Mouse (Mus musculus): Measurements from ENCODE around the gene Prrc2a. TPM values are rescaled to one million over a fixed set of nuclear protein-coding genes. Genes with fewer than 3 reads are reported as not detected.

The Prrc2a gene
- polyA plus RNA-seq, 1 experiment from 2014 or later: 131 TPM

GRCm38 (mm10) chr17:35194844-35195630, 30.3 kb upstream of the Prrc2a start:
- peaks cover 21% of the 10 kb centered on the region for H3K27me3 ChIP-seq (ENCODE audit: control insufficient read depth, insufficient read depth, low read length)
- peak overlapping the region; percentile 57 for H3K9ac ChIP-seq (replicated peaks; ENCODE audit: low read length)
- H3K4me3 ChIP-seq (ENCODE audit: low read depth, low read length): peak overlapping the region; percentile 37
- H3K4me1 ChIP-seq (ENCODE audit: control insufficient read depth, insufficient read depth, low read length): no peaks in the 10 kb centered on the region
- WGBS: 42% methylated on average over 19 of the region's 19 CpGs
- ATAC-seq (replicated peaks; ENCODE audit: insufficient number of reproducible peaks, low FRiP score, low TSS enrichment, low read depth) (no peak), DNase-seq (ENCODE audit: low spot score) (no peak)
- H3K27ac ChIP-seq (replicated peaks; ENCODE audit: low read depth, low read length): no peak overlapping the region
- no peaks in the 10 kb centered on the region for H3K9me3 ChIP-seq (replicated peaks; ENCODE audit: control insufficient read depth, low read length)
- peak overlapping the region; percentile 66 for H3K4me2 ChIP-seq (ENCODE audit: low read depth, low read length)
- H3K36me3 ChIP-seq (replicated peaks; ENCODE audit: control insufficient read depth, insufficient read depth, low read depth, low read length): no peaks in the 10 kb centered on the region

- Histone ChIP-seq H3K9me3 (replicated peaks; ENCODE audit: control insufficient read depth, low read length) (no peaks in the 10 kb centered on the region), H3K9ac (replicated peaks; ENCODE audit: low read length) (no peak within 1 kb of the TSS), H3K4me2 (ENCODE audit: low read depth, low read length) (0 out of 2 replicates have a peak within 1 kb of the TSS, but pooled peaks have one; percentile 10), H3K4me3 (ENCODE audit: low read depth, low read length) (no peak within 1 kb of the TSS), H3K36me3 (replicated peaks; ENCODE audit: control insufficient read depth, insufficient read depth, low read depth, low read length) (no peaks in the 10 kb centered on the region), H3K27me3 (ENCODE audit: control insufficient read depth, insufficient read depth, low read length) (peaks cover 21% of the 10 kb centered on the region), H3K4me1 (ENCODE audit: control insufficient read depth, insufficient read depth, low read length) (no peaks in the 10 kb centered on the region), H3K27ac (replicated peaks; ENCODE audit: low read depth, low read length) (no peak within 1 kb of the TSS)
- WGBS: 60% methylated on average over 28 of the region's 28 CpGs
- DNase-seq (ENCODE audit: low spot score): no peak
- no peak for ATAC-seq (replicated peaks; ENCODE audit: insufficient number of reproducible peaks, low FRiP score, low TSS enrichment, low read depth)
Measured at GRCm38 (mm10) chr17:35193881-35194843, 29.5 kb upstream of the Prrc2a start, which contains the start of gene Ltb. TSS of gene Ltb (plus strand) at chr17:35194439.

GRCm38 (mm10) chr17:35192924-35193323, 28.2 kb upstream of the Prrc2a start:
- no peak overlapping the region for H3K9ac ChIP-seq (replicated peaks; ENCODE audit: low read length)
- DNase-seq (ENCODE audit: low spot score): no peak
- WGBS: 84% methylated on average over 5 of the region's 5 CpGs
- H3K36me3 ChIP-seq (replicated peaks; ENCODE audit: control insufficient read depth, insufficient read depth, low read depth, low read length): no peaks in the 10 kb centered on the region
- H3K9me3 ChIP-seq (replicated peaks; ENCODE audit: control insufficient read depth, low read length): no peaks in the 10 kb centered on the region
- peaks cover 21% of the 10 kb centered on the region for H3K27me3 ChIP-seq (ENCODE audit: control insufficient read depth, insufficient read depth, low read length)
- no peak overlapping the region for H3K4me3 ChIP-seq (ENCODE audit: low read depth, low read length)
- no peak overlapping the region for H3K27ac ChIP-seq (replicated peaks; ENCODE audit: low read depth, low read length)
- ATAC-seq (replicated peaks; ENCODE audit: insufficient number of reproducible peaks, low FRiP score, low TSS enrichment, low read depth): no peak
- no peak overlapping the region for H3K4me2 ChIP-seq (ENCODE audit: low read depth, low read length)
- no peaks in the 10 kb centered on the region for H3K4me1 ChIP-seq (ENCODE audit: control insufficient read depth, insufficient read depth, low read length)

- Histone ChIP-seq H3K9me3 (replicated peaks; ENCODE audit: control insufficient read depth, low read length) (no peaks in the 10 kb centered on the region), H3K4me3 (ENCODE audit: low read depth, low read length) (no peak overlapping the region), H3K27ac (replicated peaks; ENCODE audit: low read depth, low read length) (no peak overlapping the region), H3K4me1 (ENCODE audit: control insufficient read depth, insufficient read depth, low read length) (no peaks in the 10 kb centered on the region), H3K27me3 (ENCODE audit: control insufficient read depth, insufficient read depth, low read length) (peaks cover 21% of the 10 kb centered on the region), H3K36me3 (replicated peaks; ENCODE audit: control insufficient read depth, insufficient read depth, low read depth, low read length) (no peaks in the 10 kb centered on the region), H3K9ac (replicated peaks; ENCODE audit: low read length) (no peak overlapping the region), H3K4me2 (ENCODE audit: low read depth, low read length) (no peak overlapping the region)
- no peak for DNase-seq (ENCODE audit: low spot score)
- 65% methylated on average over 2 of the region's 2 CpGs for WGBS
- no peak for ATAC-seq (replicated peaks; ENCODE audit: insufficient number of reproducible peaks, low FRiP score, low TSS enrichment, low read depth)
Measured at GRCm38 (mm10) chr17:35191723-35192122, 27.0 kb upstream of the Prrc2a start.

GRCm38 (mm10) chr17:35190096-35190495, 25.4 kb upstream of the Prrc2a start:
- DNase-seq (ENCODE audit: low spot score): no peak
- peaks cover 4% of the 10 kb centered on the region; the same call in 1 of the 2 replicates for H3K27me3 ChIP-seq (ENCODE audit: control insufficient read depth, insufficient read depth, low read length)
- no peaks in the 10 kb centered on the region for H3K4me1 ChIP-seq (ENCODE audit: control insufficient read depth, insufficient read depth, low read length)
- ATAC-seq (replicated peaks; ENCODE audit: insufficient number of reproducible peaks, low FRiP score, low TSS enrichment, low read depth): no peak
- no peak overlapping the region for H3K4me3 ChIP-seq (ENCODE audit: low read depth, low read length)
- H3K36me3 ChIP-seq (replicated peaks; ENCODE audit: control insufficient read depth, insufficient read depth, low read depth, low read length): no peaks in the 10 kb centered on the region
- H3K9ac ChIP-seq (replicated peaks; ENCODE audit: low read length): no peak overlapping the region
- no peaks in the 10 kb centered on the region for H3K9me3 ChIP-seq (replicated peaks; ENCODE audit: control insufficient read depth, low read length)
- no peak overlapping the region for H3K4me2 ChIP-seq (ENCODE audit: low read depth, low read length)
- no peak overlapping the region for H3K27ac ChIP-seq (replicated peaks; ENCODE audit: low read depth, low read length)
- 69% methylated on average over 4 of the region's 4 CpGs for WGBS

- DNase-seq (ENCODE audit: low spot score) (no peak), ATAC-seq (replicated peaks; ENCODE audit: insufficient number of reproducible peaks, low FRiP score, low TSS enrichment, low read depth) (no peak)
- WGBS: 62% methylated on average over 1 of the region's 1 CpGs
Measured at GRCm38 (mm10) chr17:35189186-35189585, 24.5 kb upstream of the Prrc2a start.

GRCm38 (mm10) chr17:35187959-35188610, 23.4 kb upstream of the Prrc2a start, which contains the start of gene Lst1:
TSS of gene Lst1 (minus strand) at chr17:35188439.
- no peaks in the 10 kb centered on the region for H3K9me3 ChIP-seq (replicated peaks; ENCODE audit: control insufficient read depth, low read length)
- no peak within 1 kb of the TSS for H3K4me2 ChIP-seq (ENCODE audit: low read depth, low read length)
- no peak within 1 kb of the TSS for H3K9ac ChIP-seq (replicated peaks; ENCODE audit: low read length)
- no peaks in the 10 kb centered on the region for H3K27me3 ChIP-seq (ENCODE audit: control insufficient read depth, insufficient read depth, low read length)
- DNase-seq (ENCODE audit: low spot score) (no peak), ATAC-seq (replicated peaks; ENCODE audit: insufficient number of reproducible peaks, low FRiP score, low TSS enrichment, low read depth) (no peak)
- no peaks in the 10 kb centered on the region for H3K36me3 ChIP-seq (replicated peaks; ENCODE audit: control insufficient read depth, insufficient read depth, low read depth, low read length)
- H3K4me3 ChIP-seq (ENCODE audit: low read depth, low read length): no peak within 1 kb of the TSS
- no peaks in the 10 kb centered on the region for H3K4me1 ChIP-seq (ENCODE audit: control insufficient read depth, insufficient read depth, low read length)
- 73% methylated on average over 7 of the region's 7 CpGs for WGBS
- H3K27ac ChIP-seq (replicated peaks; ENCODE audit: low read depth, low read length): no peak within 1 kb of the TSS

More at GRCm38 (mm10) chr17:35189186-35189585, 24.5 kb upstream of the Prrc2a start:
- no peak overlapping the region for H3K27ac ChIP-seq (replicated peaks; ENCODE audit: low read depth, low read length)
- H3K4me2 ChIP-seq (ENCODE audit: low read depth, low read length): no peak overlapping the region
- no peak overlapping the region for H3K4me3 ChIP-seq (ENCODE audit: low read depth, low read length)
- no peaks in the 10 kb centered on the region for H3K4me1 ChIP-seq (ENCODE audit: control insufficient read depth, insufficient read depth, low read length)
- no peaks in the 10 kb centered on the region for H3K36me3 ChIP-seq (replicated peaks; ENCODE audit: control insufficient read depth, insufficient read depth, low read depth, low read length)
- H3K27me3 ChIP-seq (ENCODE audit: control insufficient read depth, insufficient read depth, low read length): no peaks in the 10 kb centered on the region
- no peak overlapping the region for H3K9ac ChIP-seq (replicated peaks; ENCODE audit: low read length)
- H3K9me3 ChIP-seq (replicated peaks; ENCODE audit: control insufficient read depth, low read length): no peaks in the 10 kb centered on the region
